Mouse (Mus musculus) mouse embryonic stem cell (cell line): Measurements from ENCODE around the gene Phkb.

Experiments used
- in situ Hi-C, 2 experiments: fragments of 300-500 bp; cut with MboI; formaldehyde crosslinking; loops; 1 replicate in 1 of 2; 3 replicates in 1 of 2; pipeline ENCODE4 v1.14.3; 2019 to 2020; ENCODE audit warnings: low sequenced_read_pairs in 2 of 2, low pct_unique_long_range_greater_than_20kb in 1 of 2, mixed read lengths in 1 of 2; ENCODE audit not compliant: unreplicated experiment in 1 of 2

The Phkb gene

GRCm38 (mm10) chr8:85926107-85926506 lies 85.3 kb downstream of the Phkb start:
- in situ Hi-C loops: no loop called here

GRCm38 (mm10) chr8:85936148-85936547 lies 95.4 kb downstream of the Phkb start:
- in situ Hi-C loops: no loop called here

- in situ Hi-C loops: no loop called here
These were observed 96.6 kb downstream of the Phkb start for GRCm38 (mm10) chr8:85937343-85937742.

- in situ Hi-C loops: no loop called here
These were observed 104.1 kb downstream of the Phkb start for GRCm38 (mm10) chr8:85944820-85945219.

- in situ Hi-C loops: no loop called here
These were observed 117.6 kb downstream of the Phkb start for GRCm38 (mm10) chr8:85958391-85958790.

GRCm38 (mm10) chr8:85959880-85960279 lies 119.1 kb downstream of the Phkb start:
- in situ Hi-C loops: no loop called here

- in situ Hi-C loops: no loop called here
These were observed 136.9 kb downstream of the Phkb start for GRCm38 (mm10) chr8:85977588-85978077.

- in situ Hi-C loops: no loop called here
These were observed 152.2 kb downstream of the Phkb start for GRCm38 (mm10) chr8:85992911-85993310.

- in situ Hi-C loops: no loop called here
These were observed 152.9 kb downstream of the Phkb start for GRCm38 (mm10) chr8:85993661-85994060.

GRCm38 (mm10) chr8:85995971-85996370 lies 155.2 kb downstream of the Phkb start:
- in situ Hi-C loops: no loop called here

GRCm38 (mm10) chr8:86006485-86006884 lies 165.7 kb downstream of the Phkb start:
- in situ Hi-C loops: no loop called here

- in situ Hi-C loops: no loop called here
These were observed 176.0 kb downstream of the Phkb start for GRCm38 (mm10) chr8:86016806-86017205.

- in situ Hi-C loops: no loop called here
These were observed 188.0 kb downstream of the Phkb start for GRCm38 (mm10) chr8:86028646-86029312.

GRCm38 (mm10) chr8:86029451-86029850 lies 188.7 kb downstream of the Phkb start:
- in situ Hi-C loops: no loop called here

GRCm38 (mm10) chr8:86034662-86035365 lies 194.1 kb downstream of the Phkb start:
- in situ Hi-C loops: no loop called here

- in situ Hi-C loops: no loop called here
These were observed 194.6 kb downstream of the Phkb start for GRCm38 (mm10) chr8:86035371-86035770.

- in situ Hi-C loops: no loop called here
These were observed 197.7 kb downstream of the Phkb start for GRCm38 (mm10) chr8:86038462-86038861.

- in situ Hi-C loops: no loop called here
These were observed 201.3 kb downstream of the Phkb start for GRCm38 (mm10) chr8:86042049-86042448.

- in situ Hi-C loops: no loop called here
These were observed 210.1 kb downstream of the Phkb start for GRCm38 (mm10) chr8:86050882-86051281.

GRCm38 (mm10) chr8:86052003-86052402 lies 211.2 kb downstream of the Phkb start:
- in situ Hi-C loops: no loop called here
